Mouse (Mus musculus) megakaryocyte progenitor cell, adult 5-6 weeks (primary cell): ENCODE measurements around the gene Glo1. TPM values are rescaled to one million over a fixed set of nuclear protein-coding genes. Genes with fewer than 3 reads are reported as not detected.

Experiments
- ATAC-seq: replicated peaks from 2 replicates; pipeline ENCODE4 v1.8.0; 2016; ENCODE audit warnings: mild to moderate bottlenecking, moderate TSS enrichment, inconsistent platforms; ENCODE audit not compliant: poor library complexity
- total RNA-seq, 2 experiments: library from RNA; stranded (forward) in 1 of 2; stranded (reverse) in 1 of 2; fragments of 157-497, 149-512 nt in 1 of 2; fragments of 200-1000 nt in 1 of 2; gene quantifications; 2 replicates each; pipeline versions ENCODE4 v1.2.3 to v1.2.4; 2015 to 2017

Gene Glo1
- total RNA-seq, 2 experiments from 2014 or later: 112 to 118 TPM

GRCm38 (mm10) chr17:30549899-30550773, 76.5 kb downstream of the Glo1 start:
- ATAC-seq: no peak

- no peak for ATAC-seq
Measured at GRCm38 (mm10) chr17:30539098-30539497, 87.6 kb downstream of the Glo1 start.

- ATAC-seq: no peak
Measured at GRCm38 (mm10) chr17:30536651-30537050, 90.0 kb downstream of the Glo1 start.

Other genes starting within 250 kb of the Glo1 start
- 20.1 and 25.4 TPM in 2 replicates for gene Btbd9, start 50.4 kb downstream of the Glo1 start, total RNA-seq (2015)
- 17.2 and 22.9 TPM in 2 replicates for gene Btbd9, start 50.4 kb downstream of the Glo1 start, total RNA-seq (2017)
- gene Dnah8, start 2.5 kb downstream of the Glo1 start, total RNA-seq (2015): 25.8 and 27.1 TPM in 2 replicates
- 19.6 and 34.1 TPM in 2 replicates for gene Dnah8, start 2.5 kb downstream of the Glo1 start, total RNA-seq (2017)